Mouse (Mus musculus) bone marrow, adult 2 months (tissue): ENCODE data around the gene Dennd2d.

ENCODE experiments used
- CTCF ChIP-seq: fragments of 200-500 bp; IDR thresholded peaks from 2 replicates; pipeline ENCODE4 v1.5.1; 2011; ENCODE audit warnings: low read length, control low read depth; ENCODE audit not compliant: control insufficient read depth, insufficient read depth
- POLR2A ChIP-seq: fragments of 200-500 bp; IDR thresholded peaks from 2 replicates; pipeline ENCODE4 v1.6.1; 2011; ENCODE audit warnings: low read depth, mild to moderate bottlenecking, control low read depth, low read length, borderline replicate concordance; ENCODE audit not compliant: control insufficient read depth

GRCm38 (mm10) chr3:106494417-106494950 lies 12.3 kb downstream of the Dennd2d start:
- TF ChIP-seq CTCF: no peak
- TF ChIP-seq POLR2A: no peak
